Mouse (Mus musculus): ENCODE results near the gene Dhx9. TPM values are rescaled to one million over a fixed set of nuclear protein-coding genes. Genes with fewer than 3 reads are reported as not detected.
"Not testable (repeated sequence)": the region's sequence is repeated elsewhere in the genome, so short reads cannot be mapped to it uniquely, and the experiment has no call there.

Gene Dhx9
- polyA plus RNA-seq, 1 experiment from 2014 or later = 33.8 TPM

- ATAC-seq (ENCODE audit: low read depth); H3K4me3 ChIP-seq; H3K36me3 ChIP-seq; H3K9ac ChIP-seq; H3K4me1 ChIP-seq (replicated peaks); H3K27ac ChIP-seq (replicated peaks); H3K27me3 ChIP-seq; H3K4me2 ChIP-seq; H3K9me3 ChIP-seq: not testable (repeated sequence)
- WGBS = 71% methylated on average over 13 of the region's 13 CpGs
These were observed 74.0 kb downstream of the Dhx9 start for GRCm38 (mm10) chr1:153413397-153414020.

- ATAC-seq (ENCODE audit: low read depth); H3K9me3 ChIP-seq; H3K4me1 ChIP-seq (replicated peaks); H3K27me3 ChIP-seq; H3K4me3 ChIP-seq; H3K27ac ChIP-seq (replicated peaks); H3K4me2 ChIP-seq; H3K9ac ChIP-seq; H3K36me3 ChIP-seq: not testable (repeated sequence)
- WGBS = 63% methylated on average over 3 of the region's 4 CpGs
These were observed 74.6 kb downstream of the Dhx9 start for GRCm38 (mm10) chr1:153412663-153413396.

- no peak overlapping the region for H3K4me3 ChIP-seq
- H3K27me3 ChIP-seq = no peaks in the 10 kb centered on the region
- no peaks in the 10 kb centered on the region for H3K4me1 ChIP-seq (replicated peaks)
- H3K9ac ChIP-seq = no peak overlapping the region
- 94% methylated on average over 6 of the region's 6 CpGs for WGBS
- ATAC-seq (ENCODE audit: low read depth) = no peak
- no peaks in the 10 kb centered on the region for H3K36me3 ChIP-seq
- H3K27ac ChIP-seq (replicated peaks) = no peak overlapping the region
- H3K9me3 ChIP-seq = no peaks in the 10 kb centered on the region
- H3K4me2 ChIP-seq = no peak overlapping the region
These were observed 75.7 kb downstream of the Dhx9 start for GRCm38 (mm10) chr1:153411723-153412122.

GRCm38 (mm10) chr1:153410915-153411314 lies 76.5 kb downstream of the Dhx9 start:
- not testable (repeated sequence) for H3K4me3 ChIP-seq; H3K36me3 ChIP-seq; H3K27ac ChIP-seq (replicated peaks); H3K9ac ChIP-seq; H3K27me3 ChIP-seq; ATAC-seq (ENCODE audit: low read depth); H3K4me2 ChIP-seq; H3K4me1 ChIP-seq (replicated peaks); H3K9me3 ChIP-seq
- WGBS = 85% methylated on average over 2 of the region's 4 CpGs

- not testable (repeated sequence) for H3K9ac ChIP-seq; H3K9me3 ChIP-seq; H3K4me2 ChIP-seq; H3K4me3 ChIP-seq; H3K27ac ChIP-seq (replicated peaks); H3K4me1 ChIP-seq (replicated peaks); H3K27me3 ChIP-seq; ATAC-seq (ENCODE audit: low read depth); H3K36me3 ChIP-seq
- 87% methylated on average over 5 of the region's 5 CpGs for WGBS
These were observed 79.2 kb downstream of the Dhx9 start for GRCm38 (mm10) chr1:153408296-153408695.

- H3K27ac ChIP-seq (replicated peaks); H3K36me3 ChIP-seq; ATAC-seq (ENCODE audit: low read depth); H3K4me3 ChIP-seq; H3K4me2 ChIP-seq; H3K9ac ChIP-seq; H3K27me3 ChIP-seq; H3K9me3 ChIP-seq; H3K4me1 ChIP-seq (replicated peaks): not testable (repeated sequence)
- 85% methylated on average over 11 of the region's 11 CpGs for WGBS
These were observed 79.8 kb downstream of the Dhx9 start for GRCm38 (mm10) chr1:153407641-153408040.

Other genes with a start within 250 kb of the Dhx9 start
- 25.8 and 27.7 TPM in 2 replicates for gene Lamc1, start 154.9 kb downstream of the Dhx9 start, polyA plus RNA-seq (2015; fragmentation: Nextera tagmentation; extraction: Ambion mirVana)
- 0.15 TPM in 1 of 2 replicates, not detected in the other for gene Shcbp1l, start 62.5 kb downstream of the Dhx9 start, polyA plus RNA-seq (2015; fragmentation: Nextera tagmentation; extraction: Ambion mirVana)
- gene Npl, start 62.4 kb upstream of the Dhx9 start, polyA plus RNA-seq (2015; fragmentation: Nextera tagmentation; extraction: Ambion mirVana) = 14.9 and 16.9 TPM in 2 replicates
- gene Rgs8, start 165.4 kb upstream of the Dhx9 start, polyA plus RNA-seq (2015; fragmentation: Nextera tagmentation; extraction: Ambion mirVana) = 16.9 and 17.2 TPM in 2 replicates

Data from neural tube, embryonic 13.5 days (tissue).